Mouse (Mus musculus) left cerebral cortex, adult 2 months (tissue): ENCODE data around the gene Ddr1. TPM values are rescaled to one million over a fixed set of nuclear protein-coding genes. Genes with fewer than 3 reads are reported as not detected.

Source experiments
- DNase-seq, 2 experiments: peaks; one replicate each; pipeline ENCODE4 v3.0.0; 2021 to 2022; ENCODE audit warnings: low spot score in 2 of 2, mixed read lengths in 1 of 2; ENCODE audit errors: extremely low spot score in 1 of 2
- H3K27ac ChIP-seq: fragments of 200-600 bp; 2 replicates; pipeline ENCODE4 v1.8.1; 2022
- H3K4me3 ChIP-seq: fragments of 200-600 bp; 2 replicates; pipeline ENCODE4 v1.8.1; 2022
- CTCF ChIP-seq: fragments of 200-600 bp; IDR thresholded peaks from 2 replicates; pipeline ENCODE4 v1.8.1; 2022; ENCODE audit warnings: antibody characterized with exemption, mild to moderate bottlenecking, moderate library complexity
- intact Hi-C: fragments of 180-260 bp; cut with DNase I; formaldehyde crosslinking; loops from one replicate; pipeline ENCODE4 v1.15.1; 2025
- total RNA-seq, 2 experiments: library from RNA; stranded (reverse); gene quantifications; 2 replicates each; pipeline ENCODE4 v1.2.3; 2021

Gene Ddr1
- total RNA-seq, 2 experiments from 2014 or later: 47.2 to 47.8 TPM

- Histone ChIP-seq H3K4me3 (peak overlapping the region; percentile 75), H3K27ac (peak overlapping the region; percentile 96)
- TF ChIP-seq CTCF: no peak
- no peak for DNase-seq
- intact Hi-C loops: loop anchor here (5.0 kb wide), 1 partner anchor 459 kb away; the partner anchor contains the start of gene Ddx39b
Measured at GRCm38 (mm10) chr17:35701203-35701977, 3.0 kb downstream of the Ddr1 start.

GRCm38 (mm10) chr17:35700371-35700961 lies 4.0 kb downstream of the Ddr1 start:
- Histone ChIP-seq H3K4me3 (peak overlapping the region; percentile 75), H3K27ac (peak overlapping the region; percentile 96)
- DNase-seq: peak; percentile 80 to 87
- intact Hi-C loops: loop anchor here (5.0 kb wide), 1 partner anchor 458 kb away; the partner anchor contains the start of gene Ddx39b
- TF ChIP-seq CTCF: no peak; the same call in 1 of the 2 replicates

GRCm38 (mm10) chr17:35699919-35700318 lies 4.5 kb downstream of the Ddr1 start:
- intact Hi-C loops: loop anchor here (5.0 kb wide), 1 partner anchor 458 kb away; the partner anchor contains the start of gene Ddx39b
- no peak for TF ChIP-seq CTCF
- DNase-seq: peak; percentile 63 to 68
- Histone ChIP-seq H3K4me3 (peak overlapping the region; percentile 75), H3K27ac (peak overlapping the region; percentile 89)

- peak overlapping the region; percentile 89 for H3K27ac ChIP-seq
- intact Hi-C loops: no loop called here
- no peak for TF ChIP-seq CTCF
- H3K4me3 ChIP-seq: peak overlapping the region; percentile 48
- DNase-seq: no peak
Measured at GRCm38 (mm10) chr17:35698501-35698883, 5.9 kb downstream of the Ddr1 start.

DNA sequence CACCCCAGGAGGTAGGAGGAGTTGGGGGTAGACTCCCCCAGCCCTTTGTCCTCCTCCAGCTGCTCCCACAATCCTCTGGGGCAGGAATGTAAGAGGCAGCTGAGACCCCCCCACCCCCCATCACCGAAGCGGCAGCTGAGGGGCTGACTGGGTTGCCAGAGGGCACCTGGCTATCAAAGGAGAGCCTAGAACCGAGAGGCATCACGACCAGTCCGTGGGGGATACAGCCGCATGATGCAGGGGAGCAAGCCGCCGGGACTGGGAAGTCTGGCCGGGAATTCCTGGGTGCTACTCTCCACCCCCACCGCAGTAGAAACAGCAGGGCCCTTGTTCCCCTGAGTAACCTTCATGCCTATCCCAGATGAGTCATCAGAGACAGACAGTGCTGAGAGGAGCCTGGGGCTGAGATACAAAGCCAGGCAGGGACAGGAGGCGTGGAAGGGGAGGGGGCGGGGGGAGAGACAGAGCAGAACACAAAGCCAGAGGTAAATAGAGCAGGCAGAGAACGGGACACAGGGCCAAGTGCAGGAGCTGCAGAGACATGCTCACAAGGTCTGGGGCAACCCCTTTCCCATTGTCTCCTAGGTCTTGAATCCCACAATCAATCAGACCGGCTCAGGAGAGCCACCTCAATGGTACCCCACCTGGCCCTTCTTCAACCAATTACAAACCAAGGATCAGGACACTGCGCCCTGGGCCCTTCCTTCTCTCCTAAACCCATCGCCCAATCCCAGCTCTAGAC lies 6.5 kb downstream of the Ddr1 start:
- DNase-seq: peak; percentile 38 to 64
- H3K27ac ChIP-seq: peak overlapping the region; percentile 89
- H3K4me3 ChIP-seq: peak overlapping the region; percentile 48
- TF ChIP-seq CTCF: no peak
- intact Hi-C loops: no loop called here

DNA sequence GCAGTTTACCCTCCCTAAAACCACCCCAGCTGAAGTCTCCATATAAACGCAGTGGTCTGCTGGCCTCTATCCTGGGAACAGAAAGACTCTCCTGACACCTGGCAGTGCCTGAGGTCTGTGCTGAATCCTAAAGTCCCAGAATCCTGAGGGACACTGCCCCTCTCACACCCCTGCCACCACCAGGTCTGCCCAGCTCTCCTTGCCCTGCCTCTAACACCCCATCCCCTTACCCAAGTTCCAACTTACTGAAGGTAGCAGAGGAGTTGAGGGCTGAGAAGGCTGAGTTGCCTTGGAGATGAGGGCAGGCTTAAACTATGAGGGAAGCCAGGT lies 7.0 kb downstream of the Ddr1 start:
- Histone ChIP-seq H3K4me3 (peak overlapping the region; percentile 48), H3K27ac (peak overlapping the region; percentile 89)
- TF ChIP-seq CTCF: no peak
- intact Hi-C loops: no loop called here
- no peak for DNase-seq

GRCm38 (mm10) chr17:35696691-35697090 lies 7.7 kb downstream of the Ddr1 start:
- peak overlapping the region; percentile 89; the same call in 1 of the 2 replicates for H3K27ac ChIP-seq
- no peak for DNase-seq
- peak overlapping the region; percentile 48 for H3K4me3 ChIP-seq
- TF ChIP-seq CTCF: no peak
- intact Hi-C loops: no loop called here

DNA sequence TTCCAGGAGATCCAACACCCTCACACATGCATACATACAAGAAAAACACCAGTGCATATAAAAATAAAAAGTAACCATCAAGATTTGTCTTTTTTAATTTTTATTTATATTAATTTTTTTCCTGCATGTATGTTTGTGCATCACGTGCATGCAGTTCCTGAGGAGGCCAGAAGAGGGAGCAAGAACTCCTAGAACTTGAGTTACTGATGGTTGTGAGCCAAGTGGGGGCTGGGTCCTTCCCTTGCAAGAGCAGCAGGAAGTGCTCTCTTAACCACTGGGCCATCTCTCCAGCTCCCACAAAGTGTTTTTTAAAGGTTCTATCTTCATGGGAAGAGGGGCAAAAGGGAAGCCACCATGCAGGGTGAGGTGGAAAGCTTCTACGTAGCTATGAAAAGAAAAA lies 9.1 kb downstream of the Ddr1 start:
- no peak for DNase-seq
- TF ChIP-seq CTCF: peak; percentile 57
- no peak overlapping the region for H3K4me3 ChIP-seq

DNA sequence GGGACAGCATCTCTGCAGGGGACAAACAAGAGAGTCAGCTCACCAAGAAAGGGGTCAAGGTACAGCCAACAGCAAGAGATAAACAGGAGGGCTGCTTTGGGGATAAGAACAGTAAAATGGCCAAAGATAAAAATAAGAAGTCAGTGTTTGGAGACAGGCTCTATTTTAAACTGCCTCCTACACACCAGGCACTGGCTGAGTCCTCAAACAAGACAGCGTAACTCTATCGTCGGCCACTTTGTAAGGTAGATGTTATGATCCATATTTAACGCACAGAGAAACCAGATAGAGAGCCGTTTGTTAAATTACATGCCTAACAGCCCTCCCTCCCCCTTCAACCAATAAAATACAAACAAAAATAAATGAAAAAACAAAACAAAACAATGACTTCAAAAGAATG lies 10.5 kb downstream of the Ddr1 start:
- no peak for TF ChIP-seq CTCF
- peak overlapping the region; percentile 57 for H3K27ac ChIP-seq
- no peak overlapping the region; the same call in 1 of the 2 replicates for H3K4me3 ChIP-seq
- DNase-seq: no peak
- intact Hi-C loops: loop anchor here (2.0 kb wide), 1 partner anchor 21 kb away; the partner anchor contains the start of gene Gtf2h4

More for the DNA sequence above, 9.1 kb downstream of the Ddr1 start:
- no peak overlapping the region for H3K27ac ChIP-seq
- intact Hi-C loops: loop anchor here (2.0 kb wide), 1 partner anchor 22 kb away; the partner anchor contains the start of gene Gtf2h4

GRCm38 (mm10) chr17:35692368-35692767 lies 12.1 kb downstream of the Ddr1 start:
- DNase-seq: no peak
- TF ChIP-seq CTCF: no peak
- intact Hi-C loops: no loop called here
- H3K4me3 ChIP-seq: no peak overlapping the region
- no peak overlapping the region; the same call in 1 of the 2 replicates for H3K27ac ChIP-seq

DNA sequence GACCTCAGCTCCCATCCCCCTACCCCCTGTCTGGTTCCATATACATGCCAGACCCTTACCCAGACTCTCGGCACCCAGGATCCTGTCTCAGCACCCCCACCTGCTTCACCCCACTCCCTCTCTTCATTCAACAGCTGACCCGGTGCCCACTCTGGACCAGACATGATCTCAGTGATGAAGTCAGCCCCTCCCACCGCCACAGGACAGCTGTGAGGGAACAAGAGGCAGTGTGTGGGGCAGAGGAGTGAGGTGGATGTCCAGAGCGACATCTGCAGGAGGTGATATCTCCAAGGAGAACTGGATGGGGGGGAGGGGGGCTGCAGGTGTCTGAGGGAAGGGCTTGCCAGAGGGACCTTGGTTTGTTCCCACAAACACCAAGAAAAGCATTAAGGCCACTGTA lies 12.6 kb downstream of the Ddr1 start:
- H3K27ac ChIP-seq: no peak overlapping the region
- no peak overlapping the region for H3K4me3 ChIP-seq
- DNase-seq: no peak
- intact Hi-C loops: no loop called here
- no peak for TF ChIP-seq CTCF
